10 mouse cellular contexts compared by ENCODE assay signal in genomic region chr12:55438058-55438457, GRCm38 (mm10). TPM values are rescaled to one million over a fixed set of nuclear protein-coding genes. Genes with fewer than 3 reads are reported as not detected.
DNase-seq lines count a peak whose midpoint lies in the region; ATAC-seq lines count a peak whose summit lies in the region.
"Had no signal": no experiment of that assay in that cellular context is flagged by ENCODE, and none has a peak within 500 bp of the region (broad histone marks: within the 10 kb centered on the region; RNA-seq: fewer than 3 reads in every experiment).

No protein-coding gene starts in this region.

- H3K36me3 ChIP-seq in heart, embryonic 16.5 days (ENCODE audit: control insufficient read depth, insufficient read depth), result no peaks in the 10 kb centered on the region
- no peaks in the 10 kb centered on the region for H3K36me3 ChIP-seq in embryonic facial prominence, embryonic 13.5 days
- no peaks in the 10 kb centered on the region for H3K36me3 ChIP-seq in hindbrain, embryonic 15.5 days
- H3K36me3 ChIP-seq in midbrain, embryonic 15.5 days (replicated peaks), result no peaks in the 10 kb centered on the region

- no peak for DNase-seq in heart, adult 18-20 months
- DNase-seq in spleen, postnatal 36 days (ENCODE audit: low spot score in 2 of 2), result no peak
- no peak for DNase-seq in thymus, adult 18-20 months
- DNase-seq: adrenal gland, postnatal 10 days had no signal

- H3K4me3 ChIP-seq in heart, embryonic 16.5 days (ENCODE audit: low read length), result no peak overlapping the region
- no peak overlapping the region for H3K4me3 ChIP-seq in embryonic facial prominence, embryonic 13.5 days
- no peak overlapping the region for H3K4me3 ChIP-seq in hindbrain, embryonic 15.5 days
- no peak overlapping the region for H3K4me3 ChIP-seq in midbrain, embryonic 15.5 days

- H3K9me3 ChIP-seq in heart, embryonic 16.5 days (replicated peaks; ENCODE audit: control insufficient read depth, low read length), result no peaks in the 10 kb centered on the region
- H3K9me3 ChIP-seq in embryonic facial prominence, embryonic 13.5 days, result no peaks in the 10 kb centered on the region
- H3K9me3 ChIP-seq in hindbrain, embryonic 15.5 days, result no peaks in the 10 kb centered on the region
- H3K9me3 ChIP-seq in midbrain, embryonic 15.5 days, result no peaks in the 10 kb centered on the region

- peaks cover 22% of the 10 kb centered on the region for H3K4me1 ChIP-seq in heart, embryonic 16.5 days (ENCODE audit: control insufficient read depth, insufficient read depth, low read length)
- H3K4me1 ChIP-seq in embryonic facial prominence, embryonic 13.5 days, result peaks cover 52% of the 10 kb centered on the region
- H3K4me1 ChIP-seq in hindbrain, embryonic 15.5 days (replicated peaks), result peaks cover 19% of the 10 kb centered on the region
- peaks cover 10% of the 10 kb centered on the region for H3K4me1 ChIP-seq in midbrain, embryonic 15.5 days

- no peaks in the 10 kb centered on the region for H3K27me3 ChIP-seq in heart, embryonic 16.5 days (ENCODE audit: control insufficient read depth, insufficient read depth, low read length)
- H3K27me3 ChIP-seq in embryonic facial prominence, embryonic 13.5 days, result no peaks in the 10 kb centered on the region
- H3K27me3 ChIP-seq in hindbrain, embryonic 15.5 days, result no peaks in the 10 kb centered on the region
- no peaks in the 10 kb centered on the region for H3K27me3 ChIP-seq in midbrain, embryonic 15.5 days (replicated peaks)

- H3K9ac ChIP-seq in heart, embryonic 16.5 days (ENCODE audit: low read length), result peak overlapping the region; percentile 49; the same call in 1 of the 2 replicates
- H3K9ac ChIP-seq in embryonic facial prominence, embryonic 13.5 days, result peak overlapping the region; percentile 37; the same call in 1 of the 2 replicates
- no peak overlapping the region for H3K9ac ChIP-seq in hindbrain, embryonic 15.5 days
- H3K9ac ChIP-seq in midbrain, embryonic 15.5 days, result no peak overlapping the region

- H3K4me2 ChIP-seq in heart, embryonic 16.5 days (ENCODE audit: low read depth, low read length), result peak overlapping the region; percentile 25; the same call in 1 of the 2 replicates
- H3K4me2 ChIP-seq in embryonic facial prominence, embryonic 13.5 days, result peak overlapping the region; percentile 53; the same call in 1 of the 2 replicates
- peak overlapping the region; percentile 37; the same call in 1 of the 2 replicates for H3K4me2 ChIP-seq in hindbrain, embryonic 15.5 days
- peak overlapping the region; percentile 30 for H3K4me2 ChIP-seq in midbrain, embryonic 15.5 days

- WGBS in heart, embryonic 16.5 days, result 80% methylated on average over 10 of the region's 10 CpGs
- 51% methylated on average over 10 of the region's 10 CpGs for WGBS in embryonic facial prominence, embryonic 13.5 days
- WGBS in hindbrain, embryonic 15.5 days, result 68% methylated on average over 10 of the region's 10 CpGs
- WGBS in midbrain, embryonic 15.5 days, result 52% methylated on average over 10 of the region's 10 CpGs

- ATAC-seq in heart, embryonic 16.5 days (replicated peaks; ENCODE audit: extremely low read depth, insufficient read depth, low FRiP score), result no peak
- ATAC-seq in embryonic facial prominence, embryonic 13.5 days (ENCODE audit: insufficient number of reproducible peaks, insufficient read depth, low FRiP score, low TSS enrichment, low read depth), result no peak
- no peak for ATAC-seq in hindbrain, embryonic 15.5 days (ENCODE audit: low FRiP score, low read depth)
- peak; percentile 59 for ATAC-seq in midbrain, embryonic 15.5 days (replicated peaks)
- ATAC-seq in megakaryocyte, adult 5-6 weeks (ENCODE audit: poor library complexity, severe bottlenecking), result no peak

- H3K27ac ChIP-seq in heart, embryonic 16.5 days (ENCODE audit: low read length), result peak overlapping the region; percentile 15; the same call in 1 of the 2 replicates
- peak overlapping the region; percentile 89 for H3K27ac ChIP-seq in embryonic facial prominence, embryonic 13.5 days
- peak overlapping the region; percentile 67; the same call in 1 of the 2 replicates for H3K27ac ChIP-seq in hindbrain, embryonic 15.5 days (replicated peaks)
- peak overlapping the region; percentile 68 for H3K27ac ChIP-seq in midbrain, embryonic 15.5 days
- H3K27ac ChIP-seq: macrophage had no signal

RNA-seq across cellular contexts. Expression of gene Psma6, which starts 54.0 kb away (rescaled TPM):
- 322 and 352 TPM in 2 replicates for polyA plus RNA-seq in heart, embryonic 16.5 days (2015; fragmentation: Nextera tagmentation; extraction: Ambion mirVana)
- total RNA-seq in heart, adult 18-20 months (2021), result 100 to 1,000 TPM; 171 to 180 TPM
- polyA plus RNA-seq in embryonic facial prominence, embryonic 13.5 days (2015; fragmentation: Nextera tagmentation; extraction: Ambion mirVana), result 440 and 454 TPM in 2 replicates
- 389 and 393 TPM in 2 replicates for polyA plus RNA-seq in hindbrain, embryonic 15.5 days (2015; fragmentation: Nextera tagmentation; extraction: Ambion mirVana)
- polyA plus RNA-seq in midbrain, embryonic 15.5 days (2015; fragmentation: Nextera tagmentation; extraction: Ambion mirVana), result 382 and 383 TPM in 2 replicates
- total RNA-seq in megakaryocyte, adult 5-6 weeks (2015), result 237 and 241 TPM in 2 replicates
- 230 and 242 TPM in 2 replicates for total RNA-seq in megakaryocyte, adult 5-6 weeks (2017)

RNA-seq across cellular contexts. Expression of gene Nfkbia, which starts 54.4 kb away (rescaled TPM):
- 80.8 and 85.9 TPM in 2 replicates for polyA plus RNA-seq in heart, embryonic 16.5 days (2015; fragmentation: Nextera tagmentation; extraction: Ambion mirVana)
- total RNA-seq in heart, adult 18-20 months (2021), result 10 to 100 TPM; 59.5 to 74.3 TPM
- 117 and 126 TPM in 2 replicates for polyA plus RNA-seq in embryonic facial prominence, embryonic 13.5 days (2015; fragmentation: Nextera tagmentation; extraction: Ambion mirVana)
- 61.6 and 62.6 TPM in 2 replicates for polyA plus RNA-seq in hindbrain, embryonic 15.5 days (2015; fragmentation: Nextera tagmentation; extraction: Ambion mirVana)
- polyA plus RNA-seq in midbrain, embryonic 15.5 days (2015; fragmentation: Nextera tagmentation; extraction: Ambion mirVana), result 60.0 and 63.8 TPM in 2 replicates
- total RNA-seq in megakaryocyte, adult 5-6 weeks (2015), result 55.5 and 84.6 TPM in 2 replicates
- 52.5 and 65.3 TPM in 2 replicates for total RNA-seq in megakaryocyte, adult 5-6 weeks (2017)

Comparison
In these comparisons a context has a peak if more than half of its experiments do, and no peak if none do; other contexts are left out.
1. H3K27ac ChIP-seq: peak in every context shown above with its lines; median percentile 89 in embryonic facial prominence, embryonic 13.5 days; 68 in midbrain, embryonic 15.5 days; 67 in hindbrain, embryonic 15.5 days; 15 in heart, embryonic 16.5 days.
2. H3K9ac ChIP-seq: peak in heart, embryonic 16.5 days (single experiment) and embryonic facial prominence, embryonic 13.5 days (single experiment); none in hindbrain, embryonic 15.5 days (single experiment) and midbrain, embryonic 15.5 days (single experiment).
3. Peak in every context shown above with its lines, with median percentiles within 50 percentile points of each other: H3K4me2 ChIP-seq.